Mouse (Mus musculus) B cell, adult 67 days (primary cell): ENCODE measurements around the gene Nudt17. TPM values are rescaled to one million over a fixed set of nuclear protein-coding genes. Genes with fewer than 3 reads are reported as not detected.

ENCODE experiments used
- total RNA-seq, 2 experiments: library from RNA; stranded (reverse); gene quantifications; 4 replicates each; pipeline ENCODE4 v1.2.4; 2023

The Nudt17 gene
- total RNA-seq: 1 to 10 TPM; 1.1 to 1.2 TPM

GRCm38 (mm10) chr3:96707903-96708683 lies at the start of gene Nudt17:
Gene Nudt17 (minus strand): TSS chr3:96708562.

GRCm38 (mm10) chr3:96727343-96727827 lies 19.0 kb upstream of the Nudt17 start, which contains the start of the genes Polr3c and Rnf115:
Gene Polr3c (minus strand): TSS chr3:96727628.
Gene Rnf115 (plus strand): TSS chr3:96727664.

DNA sequence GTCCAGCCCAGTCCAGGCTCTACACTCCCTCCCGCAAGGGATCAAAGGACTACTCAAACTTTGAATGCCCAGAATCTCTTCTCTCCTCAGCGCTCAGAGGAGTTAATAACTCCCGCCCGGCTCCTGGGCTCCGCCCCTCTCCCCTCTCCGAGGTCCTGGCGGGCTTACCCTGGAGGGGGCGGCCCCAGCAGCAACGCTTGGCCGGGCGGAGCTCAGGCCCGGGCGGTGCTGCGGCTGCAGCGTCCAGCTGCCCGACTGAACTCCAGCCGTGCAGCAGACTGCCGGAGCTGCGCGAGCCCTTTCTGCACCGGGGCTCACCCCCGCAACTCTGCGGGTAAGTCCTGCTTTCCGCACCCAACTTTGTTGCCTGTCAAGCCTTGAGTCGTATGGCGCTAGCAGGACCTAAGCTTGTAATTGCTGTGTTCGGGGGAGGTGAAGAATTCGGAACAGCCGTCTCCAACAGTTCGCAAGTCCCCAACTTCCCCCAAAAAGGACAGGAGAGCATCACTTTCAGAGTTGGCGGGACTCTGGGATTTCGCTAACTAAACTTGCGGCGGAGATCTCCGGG lies 12.1 kb downstream of the Nudt17 start, which contains the start of gene Pias3:
TSS of gene Pias3 (plus strand) at position 187 of the 568 bp plus-strand sequence.

DNA sequence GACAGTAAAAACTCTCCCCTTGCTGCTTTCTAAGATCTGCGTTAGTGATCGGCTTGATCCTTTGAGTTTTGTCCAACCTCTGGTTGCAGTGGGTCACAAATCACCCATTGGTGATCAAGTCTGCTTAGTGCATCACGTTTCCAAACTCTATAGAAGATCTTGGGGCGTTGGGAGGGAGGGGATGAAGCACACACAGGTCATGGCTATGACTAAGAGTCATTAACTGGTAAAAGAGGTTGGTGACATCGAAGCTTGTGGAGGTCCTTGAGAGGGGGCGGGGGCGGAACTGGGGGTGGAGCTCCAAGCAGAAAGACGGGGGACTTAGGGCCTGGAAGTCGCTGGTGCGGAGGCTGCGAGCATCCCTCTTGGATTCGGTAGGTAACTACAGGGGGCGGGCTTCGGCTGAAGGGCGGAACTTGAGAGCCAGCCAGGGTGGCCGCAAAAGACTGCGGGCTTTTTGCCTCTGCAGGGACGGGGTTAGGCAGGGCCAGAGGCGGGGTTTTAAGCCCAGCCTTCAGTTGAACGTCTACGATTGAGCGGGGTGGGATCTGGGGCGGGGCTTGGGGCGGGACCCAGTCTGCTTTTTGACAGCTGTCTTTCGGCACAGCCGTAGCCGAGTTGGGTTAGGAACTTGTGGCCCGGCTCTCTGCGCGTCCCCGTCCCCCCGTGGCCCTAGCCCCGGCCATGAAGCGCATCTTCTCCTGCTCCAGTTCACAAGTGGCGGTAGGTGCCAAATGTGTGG lies 38.5 kb downstream of the Nudt17 start, which contains the start of gene Ankrd35:
TSS of gene Ankrd35 (plus strand) at position 405 of the 742 bp plus-strand sequence.

Other genes with a start within 250 kb of the Nudt17 start
- not detected for gene Hfe2, start 183.4 kb downstream of the Nudt17 start, total RNA-seq
- gene Txnip, start 150.6 kb downstream of the Nudt17 start, total RNA-seq: 1,000 to 10,000 TPM in 1 of 2 experiments, 100 to 1,000 TPM in 1; 931 to 1,017 TPM
- not detected for gene Gm16253, start 131.6 kb downstream of the Nudt17 start, total RNA-seq
- gene Polr3gl, start 114.4 kb downstream of the Nudt17 start, total RNA-seq: 10 to 100 TPM; 26.1 to 33.7 TPM
- gene Ankrd34a, start 111.9 kb downstream of the Nudt17 start, total RNA-seq: not detected
- under 1 TPM; 0.64 to 0.65 TPM for gene Lix1l, start 107.4 kb downstream of the Nudt17 start, total RNA-seq
- gene Rbm8a, start 78.6 kb downstream of the Nudt17 start, total RNA-seq: 10 to 100 TPM; 93.0 to 93.1 TPM
- 10 to 100 TPM; 24.4 to 29.6 TPM for gene Pex11b, start 73.2 kb downstream of the Nudt17 start, total RNA-seq
- gene Gm42957, start 73.1 kb downstream of the Nudt17 start, total RNA-seq: under 1 TPM in 1 of 2 experiments, not detected in 1; 0.26 TPM
- 1 to 10 TPM; 2.2 to 2.5 TPM for gene Itga10, start 63.0 kb downstream of the Nudt17 start, total RNA-seq
- gene Ankrd35, start 38.4 kb downstream of the Nudt17 start, total RNA-seq: under 1 TPM in 1 of 2 experiments, not detected in 1; 0.18 TPM
- 10 to 100 TPM; 48.3 to 60.7 TPM for gene Pias3, start 12.2 kb downstream of the Nudt17 start, total RNA-seq
- gene Polr3c, start 19.1 kb upstream of the Nudt17 start, total RNA-seq: 10 to 100 TPM; 51.9 to 64.0 TPM
- 10 to 100 TPM; 55.8 to 59.7 TPM for gene Rnf115, start 19.1 kb upstream of the Nudt17 start, total RNA-seq
- gene Pdzk1, start 120.7 kb upstream of the Nudt17 start, total RNA-seq: not detected
- gene Cd160, start 120.8 kb upstream of the Nudt17 start, total RNA-seq: 1 to 10 TPM in 1 of 2 experiments, under 1 TPM in 1; 0.90 to 1.2 TPM
- gene Gja5, start 196.1 kb upstream of the Nudt17 start, total RNA-seq: not detected
- gene Gpr89, start 196.8 kb upstream of the Nudt17 start, total RNA-seq: 10 to 100 TPM; 22.5 to 24.1 TPM
- not detected for gene Gja8, start 217.5 kb upstream of the Nudt17 start, total RNA-seq